Mouse (Mus musculus) G1E (cell line): ENCODE results near the gene Tbck. TPM values are rescaled to one million over a fixed set of nuclear protein-coding genes. Genes with fewer than 3 reads are reported as not detected.

Source experiments
- ATAC-seq: 2 replicates; pipeline ENCODE4 v1.8.0; 2016; ENCODE audit warnings: mild to moderate bottlenecking; ENCODE audit not compliant: insufficient number of reproducible peaks, poor library complexity, low FRiP score, severe bottlenecking; ENCODE audit errors: extremely low read depth
- DNase-seq: peaks from one replicate; pipeline ENCODE4 v3.0.0; 2012; ENCODE audit warnings: low spot score
- H3K27me3 ChIP-seq: 2 replicates; pipeline ENCODE4 v1.6.1; 2012; ENCODE audit warnings: mild to moderate bottlenecking, low read length, inconsistent platforms; ENCODE audit not compliant: insufficient read depth
- H3K36me3 ChIP-seq: replicated peaks from 2 replicates; pipeline ENCODE3; 2012; ENCODE audit warnings: mild to moderate bottlenecking, inconsistent platforms
- H3K4me1 ChIP-seq: 2 replicates; pipeline ENCODE4 v1.6.1; 2012; ENCODE audit warnings: low read depth, low read length, inconsistent platforms, mixed read lengths; ENCODE audit not compliant: insufficient read depth
- H3K4me3 ChIP-seq: 2 replicates; pipeline ENCODE4 v1.5.1; 2012; ENCODE audit warnings: low read depth, mild to moderate bottlenecking, inconsistent platforms, low read length, moderate library complexity, mixed read lengths
- H3K9me3 ChIP-seq: replicated peaks from 2 replicates; pipeline ENCODE4 v1.6.1; 2012; ENCODE audit warnings: inconsistent platforms
- CTCF ChIP-seq: IDR thresholded peaks from 2 replicates; pipeline ENCODE4 v1.5.1; 2012; ENCODE audit warnings: low read depth, low read length, inconsistent platforms, mixed read lengths
- GATA1 ChIP-seq: IDR thresholded peaks from 2 replicates; pipeline ENCODE4 v1.6.1; 2012; ENCODE audit warnings: borderline replicate concordance, low read length, inconsistent platforms, mixed read lengths
- GATA2 ChIP-seq: IDR thresholded peaks from 2 replicates; pipeline ENCODE4 v1.6.1; 2012; ENCODE audit warnings: low read depth, low read length, inconsistent platforms, borderline replicate concordance
- POLR2AphosphoS5 ChIP-seq: IDR thresholded peaks from 2 replicates; pipeline ENCODE4 v1.6.1; 2012; ENCODE audit warnings: low read depth, low read length, inconsistent platforms; ENCODE audit not compliant: insufficient replicate concordance
- TAL1 ChIP-seq: conservative IDR thresholded peaks from 2 replicates; pipeline ENCODE4 v1.6.1; 2012; ENCODE audit warnings: low read depth, low read length, inconsistent platforms, mixed read lengths
- polyA plus RNA-seq: library from polyadenylated mRNA; stranded (reverse); fragments of >175 nt; gene quantifications from 2 replicates; pipeline ENCODE4 v1.2.3, GENCODE M21; 2012
- total RNA-seq, 2 experiments: library from RNA; stranded (forward) in 1 of 2; stranded (reverse) in 1 of 2; fragments of 200-1000 nt in 1 of 2; fragments of >200 nt in 1 of 2; fragmentation: Nextera tagmentation in 1 of 2; gene quantifications; 2 replicates each; pipeline ENCODE4 v1.2.3; 2014 to 2017

Tbck gene
- total and polyA plus RNA-seq, 3 experiments = 3.3 to 33.2 (median 22.9) TPM

DNA sequence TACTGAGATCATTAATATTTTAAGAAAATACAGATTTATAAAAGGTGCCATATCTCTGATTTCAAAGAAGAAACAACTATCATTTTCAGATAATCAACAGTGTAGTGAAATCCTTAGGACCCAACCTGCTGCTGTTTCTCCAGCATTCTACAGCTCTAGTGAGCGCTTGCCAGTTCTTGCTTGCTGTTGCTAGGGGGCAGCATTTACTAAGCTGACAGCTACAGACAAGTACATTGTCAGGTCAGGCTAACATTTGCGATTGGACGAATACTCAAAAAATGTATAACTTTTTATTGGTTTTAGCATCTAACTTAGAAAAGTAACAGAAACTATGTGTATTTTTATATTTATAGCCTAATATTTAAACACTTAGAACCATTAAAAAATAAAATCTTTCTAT lies 63.1 kb downstream of the Tbck start:
- Histone ChIP-seq H3K4me1 (peaks cover 3% of the 10 kb centered on the region; the same call in 1 of the 2 replicates), H3K4me3 (no peak overlapping the region)
- ATAC-seq = peak; percentile 81

DNA sequence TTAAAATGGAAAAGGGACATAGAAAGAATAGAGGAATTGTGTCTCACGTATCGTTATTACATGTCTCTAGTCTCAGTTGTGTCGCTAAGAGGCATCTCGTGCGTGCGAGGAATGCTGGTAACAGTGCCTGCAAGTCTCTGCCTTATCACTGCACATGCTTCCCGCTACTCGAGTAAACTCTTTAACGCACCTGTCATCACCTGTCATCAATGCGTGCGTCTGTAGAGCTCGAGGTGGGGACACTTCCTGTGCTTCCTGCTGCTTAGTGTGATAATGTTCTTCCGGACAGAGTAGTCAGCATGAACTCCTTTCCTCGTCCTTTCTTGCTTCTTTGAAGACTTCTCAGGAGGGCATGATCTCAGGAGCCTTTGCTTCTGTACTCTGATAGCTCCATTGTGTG lies 63.8 kb downstream of the Tbck start:
- DNase-seq (no peak), ATAC-seq (0 out of 2 replicates have a peak, but pooled peaks have one; percentile 6)
- H3K9me3 ChIP-seq = no peaks in the 10 kb centered on the region
- TF ChIP-seq POLR2AphosphoS5 (no peak), CTCF (no peak), GATA2 (no peak), GATA1 (no peak), TAL1 (no peak)
- H3K4me3 ChIP-seq = no peak overlapping the region
- peaks cover 3% of the 10 kb centered on the region; the same call in 1 of the 2 replicates for H3K4me1 ChIP-seq
- peaks cover 31% of the 10 kb centered on the region for H3K36me3 ChIP-seq
- H3K27me3 ChIP-seq = no peaks in the 10 kb centered on the region

More for the DNA sequence above, 63.1 kb downstream of the Tbck start:
- H3K27me3 ChIP-seq = no peaks in the 10 kb centered on the region
- peaks cover 31% of the 10 kb centered on the region for H3K36me3 ChIP-seq
- DNase-seq = peak; percentile 20
- no peaks in the 10 kb centered on the region for H3K9me3 ChIP-seq
- no peak for TF ChIP-seq TAL1
- no peak for TF ChIP-seq POLR2AphosphoS5
- TF ChIP-seq CTCF = peak; percentile 42; the same call in 1 of the 2 replicates
- TF ChIP-seq GATA2 = no peak
- TF ChIP-seq GATA1 = no peak

DNA sequence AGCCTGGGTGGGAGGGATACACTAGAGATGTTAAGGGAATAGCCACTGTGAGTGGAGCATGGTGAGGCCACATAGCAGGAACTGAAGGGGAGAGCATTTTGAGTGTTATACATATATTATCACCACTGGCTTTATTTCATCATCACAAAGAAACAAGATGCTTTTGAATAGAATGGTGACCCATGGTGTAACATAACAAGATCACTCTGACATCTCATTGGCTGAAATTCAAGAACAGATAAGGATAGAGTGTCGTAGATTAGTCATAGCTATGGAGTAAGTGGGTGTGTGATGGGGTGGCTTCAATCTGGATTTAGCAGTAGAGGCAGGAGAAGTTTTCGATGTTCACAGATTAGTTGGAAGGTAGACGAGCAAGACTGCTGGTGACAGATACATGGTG lies 64.8 kb downstream of the Tbck start:
- Histone ChIP-seq H3K36me3 (peaks cover 36% of the 10 kb centered on the region), H3K27me3 (no peaks in the 10 kb centered on the region), H3K4me3 (no peak overlapping the region), H3K4me1 (peaks cover 3% of the 10 kb centered on the region; the same call in 1 of the 2 replicates), H3K9me3 (no peaks in the 10 kb centered on the region)
- TF ChIP-seq GATA2 (no peak), TAL1 (no peak), GATA1 (no peak), CTCF (no peak), POLR2AphosphoS5 (no peak)
- DNase-seq = no peak
- no peak for ATAC-seq

DNA sequence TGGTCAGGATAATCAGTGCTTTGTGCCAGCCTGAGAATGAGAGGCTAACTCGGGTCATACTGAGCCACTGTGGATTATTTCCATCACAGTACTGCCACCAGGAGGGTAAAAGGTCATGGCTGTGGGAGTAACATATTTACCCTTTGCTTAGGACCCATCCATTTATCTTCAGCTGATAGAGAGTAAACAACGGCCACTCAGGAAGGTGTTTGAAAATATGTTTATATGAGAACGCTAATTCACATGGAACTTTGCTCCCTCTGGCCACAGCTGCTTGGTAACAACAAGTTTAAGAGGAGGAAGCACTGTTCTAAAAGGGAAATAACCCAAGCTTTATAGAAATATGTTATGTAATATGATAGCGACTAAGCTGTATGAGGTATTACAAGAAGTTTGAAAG lies 68.8 kb downstream of the Tbck start:
- peaks cover under 1% of the 10 kb centered on the region; the same call in 1 of the 2 replicates for H3K4me1 ChIP-seq
- no peak overlapping the region for H3K4me3 ChIP-seq
- H3K36me3 ChIP-seq = peaks cover 38% of the 10 kb centered on the region
- no peak for ATAC-seq
- no peaks in the 10 kb centered on the region for H3K9me3 ChIP-seq
- H3K27me3 ChIP-seq = no peaks in the 10 kb centered on the region
- DNase-seq = no peak
- TF ChIP-seq GATA1 (no peak), TAL1 (no peak), POLR2AphosphoS5 (no peak), CTCF (no peak), GATA2 (no peak)

DNA sequence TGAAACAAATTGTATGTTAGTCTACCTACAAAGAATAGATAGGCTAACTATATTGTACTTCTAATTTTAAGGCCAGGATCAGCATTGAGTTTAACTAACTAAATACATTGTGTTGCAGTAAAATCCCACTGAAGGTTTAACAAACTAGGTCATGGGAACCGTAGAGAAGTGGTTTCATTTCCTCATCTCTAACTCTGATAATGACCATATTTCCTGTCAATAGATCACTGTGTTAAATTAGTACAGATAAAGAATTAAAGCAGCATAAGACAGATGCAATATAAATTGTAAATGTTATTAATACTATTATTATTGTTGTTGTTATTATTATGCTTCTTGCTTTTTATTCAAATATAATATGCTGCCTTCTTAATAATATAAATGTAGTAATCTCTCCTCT lies 72.3 kb downstream of the Tbck start:
- peaks cover 32% of the 10 kb centered on the region for H3K36me3 ChIP-seq
- no peak for TF ChIP-seq GATA2
- TF ChIP-seq CTCF = no peak
- TF ChIP-seq GATA1 = no peak
- TF ChIP-seq POLR2AphosphoS5 = no peak

DNA sequence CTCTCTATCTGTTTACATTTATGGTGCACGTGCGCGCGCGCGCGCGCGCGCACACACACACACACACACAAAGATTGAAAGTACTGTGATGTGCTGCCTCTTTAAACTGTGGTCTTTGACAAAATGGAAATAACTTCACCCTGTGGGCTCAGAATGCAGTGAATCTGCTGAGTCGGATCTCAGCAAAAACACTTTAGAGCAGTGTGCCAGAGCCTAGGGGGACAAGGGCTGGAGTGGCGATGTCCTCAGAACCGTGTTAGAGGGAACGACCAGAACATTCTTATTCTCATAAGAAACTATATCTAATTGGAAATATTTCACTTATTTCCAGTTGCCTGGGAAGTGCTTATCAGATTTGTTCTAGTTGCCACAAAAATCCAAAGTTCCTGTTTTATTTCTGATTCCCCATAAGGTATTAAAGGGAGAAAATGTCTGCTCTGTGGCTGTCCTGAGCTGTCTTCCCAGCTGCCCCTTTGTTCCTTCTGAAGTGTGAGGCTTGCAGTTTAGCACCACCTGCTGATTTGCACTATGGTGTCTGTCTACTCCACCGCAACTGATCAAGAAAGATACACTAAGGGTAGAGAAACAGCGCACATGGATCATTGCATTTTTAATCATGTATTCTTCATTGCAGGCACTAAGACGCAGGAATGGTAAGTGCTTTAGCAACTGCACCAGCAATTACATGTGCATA lies 82.2 kb downstream of the Tbck start:
- ATAC-seq (no peak), DNase-seq (no peak)
- TF ChIP-seq POLR2AphosphoS5 (no peak), GATA2 (no peak), TAL1 (no peak), GATA1 (no peak)
- Histone ChIP-seq H3K27me3 (no peaks in the 10 kb centered on the region), H3K9me3 (no peaks in the 10 kb centered on the region), H3K4me3 (no peak overlapping the region), H3K4me1 (peaks cover 7% of the 10 kb centered on the region), H3K36me3 (peaks cover 25% of the 10 kb centered on the region)

More for the DNA sequence above, 72.3 kb downstream of the Tbck start:
- Histone ChIP-seq H3K4me1 (no peaks in the 10 kb centered on the region), H3K4me3 (no peak overlapping the region), H3K9me3 (no peaks in the 10 kb centered on the region), H3K27me3 (no peaks in the 10 kb centered on the region)
- DNase-seq (no peak), ATAC-seq (no peak)
